Mouse (Mus musculus): ENCODE data around the gene Npr1.
A peak's percentile ranks its signal among the peaks of the same experiment; 100 is the strongest.

The Npr1 gene

DNA sequence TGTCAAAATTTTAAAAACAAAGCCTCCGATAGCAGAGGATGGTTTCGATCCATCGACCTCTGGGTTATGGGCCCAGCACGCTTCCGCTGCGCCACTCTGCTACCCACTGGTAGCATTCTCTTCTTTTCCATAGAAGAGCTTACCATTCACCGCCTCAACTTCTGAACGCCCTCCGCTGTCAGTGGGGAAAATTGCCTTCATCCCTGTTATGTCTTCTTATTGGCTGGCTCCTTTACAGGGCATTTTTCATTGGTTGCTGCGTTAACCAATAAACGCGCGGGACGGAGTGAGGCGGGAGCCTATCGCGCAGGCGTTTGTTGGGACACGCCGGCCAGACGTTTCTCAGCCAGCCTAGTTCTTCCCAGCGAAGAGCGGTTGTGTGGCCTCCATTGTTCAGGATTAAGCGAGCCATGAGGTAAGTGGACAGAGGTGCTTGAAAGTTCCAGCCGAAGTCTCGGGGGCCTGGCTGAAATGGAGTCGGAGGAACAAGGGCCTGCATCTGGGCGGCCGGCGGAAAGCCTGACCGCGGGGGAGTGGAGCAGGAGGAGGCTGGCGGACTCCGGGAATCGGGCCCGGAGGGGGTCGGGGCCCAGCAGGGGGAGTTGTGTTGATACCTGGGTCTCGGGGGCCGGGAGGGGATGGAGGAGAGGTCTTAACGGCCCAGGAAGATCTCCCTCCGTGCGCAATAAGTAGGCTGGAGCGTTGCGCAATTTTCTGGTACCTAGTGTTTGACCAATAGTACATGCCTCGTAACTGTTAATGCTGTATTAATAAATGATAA, 10.4 kb upstream of the Npr1 start, which contains the start of gene Ilf2:
Gene Ilf2, plus strand, starts transcription at position 296 of the 781 bp plus-strand sequence.
- peak; percentile 97 to 98 for DNase-seq (ENCODE audit: low spot score in 2 of 2)

DNA sequence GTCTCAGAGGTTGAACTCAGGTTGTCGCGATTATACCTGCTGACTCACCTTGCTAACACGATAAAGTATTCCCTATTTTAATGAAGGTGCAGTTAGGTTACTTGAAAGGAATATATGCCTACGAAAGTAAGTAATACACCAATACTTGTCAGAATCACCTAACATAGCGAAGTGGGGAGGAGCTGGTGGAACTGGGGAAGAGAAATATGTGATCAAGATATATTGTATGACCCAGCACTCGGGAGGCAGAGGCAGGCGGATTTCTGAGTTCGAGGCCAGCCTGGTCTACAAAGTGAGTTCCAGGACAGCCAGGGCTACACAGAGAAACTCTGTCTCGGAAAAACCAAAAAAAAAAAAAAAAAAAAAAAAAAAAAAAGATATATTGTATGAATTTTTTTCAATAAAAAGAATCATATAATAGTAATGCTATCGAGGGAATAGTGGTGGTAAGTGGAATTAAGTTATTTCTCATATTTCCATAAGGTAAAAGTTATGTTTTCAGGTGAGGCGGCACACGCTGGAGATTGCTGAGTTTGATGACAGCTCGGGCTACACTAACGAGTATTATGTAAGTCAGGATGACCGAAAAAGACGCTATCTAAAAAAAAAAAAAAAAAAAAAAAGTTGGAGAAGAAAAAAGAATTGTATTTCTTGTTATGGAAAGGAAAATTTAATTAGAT, 9.6 kb upstream of the Npr1 start:
- DNase-seq (ENCODE audit: low spot score in 2 of 2): no peak

DNA sequence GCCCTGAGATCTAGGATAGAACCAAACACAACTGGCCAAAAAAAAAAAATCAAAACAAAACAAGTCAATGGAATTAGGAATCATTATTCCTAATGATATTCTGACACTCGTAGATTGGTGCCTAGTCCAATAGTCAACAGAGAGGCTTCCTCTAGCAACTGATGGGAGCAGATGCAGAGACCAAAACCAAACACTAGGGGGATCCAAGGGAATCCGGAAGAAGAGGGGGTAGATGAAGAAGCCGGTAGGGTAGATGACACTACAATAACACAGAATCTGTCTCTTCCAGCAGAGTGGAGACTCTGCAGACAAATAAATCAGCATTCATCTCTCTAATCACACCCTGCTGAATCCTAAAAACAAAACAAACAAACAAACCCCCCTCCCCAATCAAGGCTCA, 6.5 kb upstream of the Npr1 start:
- no peak for DNase-seq (ENCODE audit: low spot score in 2 of 2)

DNA sequence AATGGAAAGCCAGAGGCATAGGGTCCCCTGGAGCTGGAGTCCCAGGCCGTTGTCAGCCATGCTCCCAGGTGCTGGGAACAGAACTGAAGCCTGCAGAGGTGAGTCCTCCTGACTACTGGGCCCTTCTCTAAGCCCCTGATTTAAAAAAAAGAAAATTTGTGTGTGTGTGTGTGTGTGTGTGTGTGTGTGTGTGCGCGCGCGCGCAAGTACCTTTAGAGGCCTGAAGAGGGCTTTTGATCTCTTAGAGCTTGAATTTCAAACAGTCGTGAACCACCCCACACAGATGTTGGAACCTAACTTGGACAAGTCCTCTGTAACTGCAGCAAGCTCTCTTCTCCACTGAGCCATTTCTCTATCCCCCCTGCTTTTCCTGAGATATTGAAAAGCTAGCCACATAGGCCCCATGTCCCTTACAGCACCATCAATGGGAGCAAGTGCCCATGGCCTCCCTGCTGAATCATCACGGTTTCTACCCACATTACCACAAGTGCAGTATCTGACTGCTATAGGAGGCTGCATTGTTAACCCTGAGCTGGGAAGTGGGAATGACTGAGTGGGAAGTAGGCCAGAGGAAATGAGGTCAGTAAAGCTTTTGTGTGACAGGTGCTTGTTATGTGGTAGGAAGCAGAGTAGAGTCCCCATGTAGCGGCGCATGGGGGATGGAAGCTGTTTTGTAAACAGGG, 2.1 kb upstream of the Npr1 start:
- DNase-seq (ENCODE audit: low spot score in 2 of 2): no peak

DNA sequence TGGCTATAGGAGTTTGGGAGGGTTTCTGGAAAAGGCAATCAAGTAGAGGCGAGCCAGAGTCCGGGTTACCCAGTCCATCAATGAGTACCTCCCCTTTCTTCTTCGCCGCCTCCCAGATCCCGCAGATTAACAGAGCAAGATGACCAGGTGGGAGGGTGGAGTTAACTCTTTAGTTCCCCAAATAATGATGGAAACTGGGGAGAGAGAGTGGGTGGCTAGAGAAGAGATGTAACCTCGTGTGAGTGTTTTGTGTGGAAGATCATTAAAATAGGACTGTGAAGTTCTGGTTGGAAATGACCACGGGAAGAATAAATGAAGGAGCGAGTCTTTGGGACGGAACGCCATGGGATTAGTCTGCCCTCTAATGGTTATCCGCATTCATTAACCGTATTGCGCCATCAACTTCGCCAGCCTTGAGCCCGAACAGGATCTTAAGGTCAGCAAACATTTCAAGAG, 673 bp upstream of the Npr1 start:
- peak; percentile 61 to 66 for DNase-seq (ENCODE audit: low spot score in 2 of 2)

DNA sequence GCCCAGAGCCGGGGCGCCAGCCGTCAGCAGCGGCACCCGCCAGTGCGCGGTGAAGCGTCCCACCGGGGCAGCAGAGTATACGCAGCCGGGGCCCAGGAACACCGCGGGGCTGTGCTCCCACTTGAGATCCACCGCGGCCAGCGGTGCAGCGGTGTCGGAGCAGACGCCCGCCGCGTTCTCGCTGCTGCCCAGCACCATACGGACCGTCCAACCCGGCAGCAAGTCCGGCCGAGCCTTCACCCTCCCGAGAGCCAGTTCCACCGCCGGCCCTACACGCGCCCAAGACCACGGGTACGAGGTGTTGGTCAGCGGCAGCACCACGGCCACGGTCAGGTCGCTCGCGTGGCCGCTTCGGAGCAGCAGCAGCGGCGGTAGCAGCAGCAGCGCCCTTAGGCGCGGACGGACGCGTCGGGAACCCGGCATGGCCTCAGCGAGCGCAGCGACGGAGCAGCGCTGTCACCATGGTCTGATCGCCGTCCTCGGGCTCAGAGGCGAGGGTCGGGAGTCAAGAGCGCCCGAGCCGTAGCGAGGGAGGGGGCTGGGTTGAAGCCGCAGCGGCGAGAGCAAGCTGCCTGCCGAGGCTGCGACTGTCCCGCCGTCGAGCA, 483 bp downstream of the Npr1 start:
- DNase-seq (ENCODE audit: low spot score in 2 of 2): no peak

DNA sequence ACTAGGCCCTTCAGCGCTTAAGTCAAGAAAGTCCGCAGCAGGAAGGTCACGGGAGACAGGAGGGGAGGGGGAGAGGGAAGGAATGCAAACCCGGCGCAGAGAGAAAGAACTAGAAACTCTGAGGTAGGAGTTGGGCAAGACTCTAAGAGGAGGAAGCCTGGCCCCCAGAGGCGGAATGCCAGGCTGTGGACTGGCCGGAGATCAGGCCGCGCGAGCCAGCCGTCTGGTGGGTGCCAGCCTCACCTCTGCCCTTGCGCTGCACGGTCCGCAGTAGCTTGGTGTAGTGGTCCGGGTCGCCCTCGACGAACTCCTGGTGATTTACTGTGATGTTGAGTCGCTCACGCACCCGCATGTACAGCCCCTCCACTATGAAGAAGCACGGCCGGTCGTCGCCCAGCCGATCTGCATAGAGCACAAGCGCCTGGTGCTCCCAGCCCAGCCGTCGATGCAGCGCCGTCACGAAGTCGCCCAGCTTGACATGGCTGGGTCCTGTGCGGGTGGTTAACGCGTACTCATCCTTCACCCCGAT, 1.1 kb downstream of the Npr1 start:
- DNase-seq (ENCODE audit: low spot score in 2 of 2): no peak

DNA sequence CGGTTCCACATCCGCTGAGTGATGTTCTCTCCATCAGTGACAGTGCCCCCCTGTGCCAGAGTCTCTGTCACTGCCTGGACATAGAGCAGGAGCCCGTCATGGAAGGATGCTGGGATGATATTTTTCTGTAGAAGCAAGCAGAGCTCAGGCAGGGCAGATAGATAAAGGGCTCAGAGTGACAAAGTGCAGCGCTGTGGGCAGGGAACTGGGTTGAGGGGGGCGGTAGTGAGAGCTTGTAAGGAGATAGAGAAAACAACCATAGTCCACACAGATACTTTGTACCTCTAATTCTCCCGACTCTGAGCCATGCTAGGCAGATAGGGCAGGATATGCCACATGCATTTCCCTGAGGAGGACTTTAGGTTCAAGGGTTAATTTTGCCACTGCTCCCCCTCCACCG, 3.1 kb downstream of the Npr1 start:
- DNase-seq (ENCODE audit: low spot score in 2 of 2): no peak

DNA sequence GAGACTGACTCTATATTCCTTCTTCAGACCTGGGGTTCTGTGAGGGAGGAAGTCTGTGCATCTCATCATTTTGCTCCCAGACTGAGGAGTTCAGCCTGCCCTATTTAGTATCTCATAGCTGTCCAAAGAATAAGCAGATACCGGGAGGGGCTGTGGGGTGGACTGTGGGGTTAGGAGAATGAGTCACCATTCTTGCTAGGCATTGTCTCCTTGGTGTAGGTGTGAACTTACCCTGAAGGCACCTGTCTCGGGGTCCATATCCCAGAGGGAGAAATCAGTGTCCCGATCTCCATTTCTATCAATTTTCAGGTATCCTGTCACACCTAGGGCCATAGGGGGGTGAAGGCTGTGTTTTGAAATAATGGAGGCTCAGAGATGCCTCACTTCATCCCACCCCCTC, 3.7 kb downstream of the Npr1 start:
- DNase-seq (ENCODE audit: low spot score in 2 of 2): no peak

DNA sequence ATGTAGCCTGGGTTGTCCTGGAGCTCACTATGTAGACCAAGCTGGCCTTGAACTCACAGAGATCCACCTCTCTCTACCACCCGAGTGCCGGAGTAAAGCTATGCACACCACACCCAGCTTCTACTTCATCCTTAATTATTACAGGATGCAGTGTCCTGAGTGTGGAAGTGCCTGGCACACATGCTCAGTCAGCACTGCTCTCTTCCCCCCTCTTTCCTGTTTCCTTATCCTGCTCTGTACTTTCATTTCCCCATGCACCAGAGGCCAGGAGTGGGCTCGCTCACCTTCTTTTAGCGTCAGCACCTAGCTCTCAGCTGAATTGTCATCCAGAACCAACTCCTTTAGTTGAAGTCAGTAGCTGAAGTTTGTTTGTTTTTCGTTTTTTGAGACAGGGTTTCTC, 5.4 kb downstream of the Npr1 start:
- no peak for DNase-seq (ENCODE audit: low spot score in 2 of 2)

DNA sequence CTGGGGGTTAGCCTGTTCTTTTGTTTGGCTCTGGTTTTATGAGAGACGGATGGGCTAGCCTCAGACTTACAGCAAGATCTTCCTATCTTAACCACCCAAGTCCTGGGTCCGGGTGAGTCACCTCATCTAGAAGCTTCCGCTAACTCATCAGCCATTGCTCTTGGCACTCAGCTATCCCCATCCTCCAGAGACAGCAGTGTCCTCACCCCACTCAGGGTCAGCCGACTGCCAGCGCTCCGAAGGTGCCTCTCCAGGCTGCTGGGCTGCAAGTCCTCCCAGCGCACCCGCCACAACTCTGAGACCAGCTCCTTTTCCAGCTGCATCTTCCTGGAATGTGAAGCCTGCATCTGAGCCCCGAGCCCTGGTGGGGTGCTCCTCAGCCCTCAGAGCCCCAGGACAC, 5.9 kb downstream of the Npr1 start:
- DNase-seq (ENCODE audit: low spot score in 2 of 2): no peak

DNA sequence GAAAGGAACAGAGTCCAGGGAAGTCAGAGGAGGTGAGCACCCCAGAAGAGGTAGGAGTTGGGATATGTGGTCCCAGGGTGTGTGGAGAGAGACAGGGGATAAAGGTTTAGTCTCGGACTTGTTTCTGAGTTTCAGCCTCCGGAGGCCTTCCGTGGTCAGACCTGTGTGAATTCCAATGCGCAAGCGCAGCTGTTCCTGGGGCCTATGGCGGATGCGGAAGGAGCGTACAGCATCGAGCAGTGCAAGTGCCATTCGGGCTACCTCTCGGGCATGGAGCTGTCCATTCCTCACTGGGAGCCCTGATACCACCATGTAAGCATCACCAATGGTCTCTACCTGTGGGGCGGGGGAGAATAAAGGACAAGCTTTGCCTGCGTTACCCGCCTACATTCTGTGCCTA, 10.7 kb downstream of the Npr1 start:
- no peak for DNase-seq (ENCODE audit: low spot score in 2 of 2)

DNA sequence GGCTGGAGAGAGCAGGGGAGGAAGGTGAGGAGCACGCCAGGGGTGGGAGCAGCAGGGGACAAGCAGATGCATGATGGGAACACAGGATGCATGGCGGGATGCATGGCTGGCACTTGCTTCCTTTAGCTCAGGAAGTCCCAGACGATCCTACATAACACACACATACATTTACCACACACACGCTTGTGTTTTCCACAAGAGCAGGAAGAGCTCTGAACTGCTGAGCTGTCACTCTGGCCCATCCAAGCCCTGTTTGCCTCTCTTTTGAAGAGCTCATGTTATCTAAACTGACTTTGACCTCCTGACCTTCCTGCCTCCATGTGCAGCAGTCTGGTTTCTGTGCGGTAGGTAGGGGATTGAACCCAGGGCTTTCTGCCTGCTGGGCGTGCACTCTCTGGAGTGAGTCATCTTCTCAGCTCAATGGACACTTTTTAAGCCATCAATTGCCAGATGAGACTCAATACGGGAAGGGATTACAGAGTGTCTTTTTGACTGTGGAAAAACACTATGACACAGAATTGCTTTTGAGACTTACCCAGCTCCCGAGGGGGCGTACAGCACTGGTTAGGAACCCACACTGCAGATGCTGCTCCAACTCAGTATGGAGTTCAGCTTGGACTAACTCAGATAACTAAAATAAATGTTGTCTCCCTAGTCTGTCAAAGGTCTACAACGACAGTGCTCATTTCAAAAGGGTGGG, 14.1 kb downstream of the Npr1 start:
- DNase-seq (ENCODE audit: low spot score in 2 of 2): no peak

DNA sequence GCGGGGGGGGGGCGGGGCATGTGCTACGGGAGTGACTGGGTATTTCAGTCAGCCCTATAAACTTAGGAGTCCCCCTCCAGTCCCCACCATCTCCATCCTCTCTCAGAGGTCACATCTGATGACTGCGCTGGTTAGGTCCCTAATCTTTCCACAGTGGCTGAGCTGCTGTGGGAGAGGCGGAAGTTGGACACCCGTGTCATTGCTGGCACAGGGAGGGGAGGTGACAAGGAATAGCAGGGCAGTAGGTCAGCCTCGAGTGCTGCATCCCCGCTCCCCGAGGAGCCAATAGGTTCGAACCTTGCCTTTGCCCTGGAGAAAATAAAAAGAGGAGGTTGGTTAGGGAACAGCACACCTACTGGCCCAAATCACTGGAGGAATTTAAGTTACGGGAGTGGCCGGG, 14.8 kb downstream of the Npr1 start:
- no peak for DNase-seq (ENCODE audit: low spot score in 2 of 2)

DNA sequence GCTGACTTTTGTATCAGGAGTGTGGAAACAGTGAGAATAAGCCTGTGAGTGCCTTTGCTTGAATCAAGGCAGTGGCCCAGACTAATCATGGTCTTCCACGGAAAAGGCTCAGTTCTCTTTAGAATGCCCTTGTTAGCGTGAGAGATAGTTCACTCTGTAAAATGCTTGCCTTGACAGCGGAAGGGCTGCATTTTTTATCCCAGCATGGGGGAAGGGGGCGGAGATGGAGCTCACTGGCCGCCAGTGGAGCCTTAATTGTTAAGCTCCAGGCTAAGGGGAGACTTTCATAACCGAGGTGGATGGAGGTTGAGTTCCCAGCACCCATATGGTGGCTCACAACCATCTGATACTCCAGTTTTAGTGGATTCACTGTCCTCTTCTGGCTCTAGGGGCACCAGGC, 17.0 kb downstream of the Npr1 start:
- no peak for DNase-seq (ENCODE audit: low spot score in 2 of 2)

DNA sequence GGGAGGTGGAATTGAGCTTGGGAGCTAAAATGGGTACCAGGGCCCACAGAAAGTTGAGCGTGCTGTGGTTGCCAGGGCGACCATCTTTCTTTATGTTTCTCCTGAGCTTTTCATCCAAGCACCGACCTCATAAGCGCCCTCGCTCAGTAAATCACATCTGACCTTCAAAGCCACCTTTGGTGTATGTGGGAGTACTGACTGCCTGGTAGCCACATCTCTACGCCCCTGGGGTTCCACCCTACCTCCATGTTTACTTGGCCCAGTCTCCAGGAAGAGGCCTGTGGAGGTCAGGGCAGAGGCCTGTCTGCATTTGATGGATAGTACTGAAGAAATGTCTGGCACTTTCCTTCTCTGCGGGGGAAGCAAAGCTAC, 18.6 kb downstream of the Npr1 start:
- peak; percentile 40 to 56 for DNase-seq (ENCODE audit: low spot score in 2 of 2)

DNA sequence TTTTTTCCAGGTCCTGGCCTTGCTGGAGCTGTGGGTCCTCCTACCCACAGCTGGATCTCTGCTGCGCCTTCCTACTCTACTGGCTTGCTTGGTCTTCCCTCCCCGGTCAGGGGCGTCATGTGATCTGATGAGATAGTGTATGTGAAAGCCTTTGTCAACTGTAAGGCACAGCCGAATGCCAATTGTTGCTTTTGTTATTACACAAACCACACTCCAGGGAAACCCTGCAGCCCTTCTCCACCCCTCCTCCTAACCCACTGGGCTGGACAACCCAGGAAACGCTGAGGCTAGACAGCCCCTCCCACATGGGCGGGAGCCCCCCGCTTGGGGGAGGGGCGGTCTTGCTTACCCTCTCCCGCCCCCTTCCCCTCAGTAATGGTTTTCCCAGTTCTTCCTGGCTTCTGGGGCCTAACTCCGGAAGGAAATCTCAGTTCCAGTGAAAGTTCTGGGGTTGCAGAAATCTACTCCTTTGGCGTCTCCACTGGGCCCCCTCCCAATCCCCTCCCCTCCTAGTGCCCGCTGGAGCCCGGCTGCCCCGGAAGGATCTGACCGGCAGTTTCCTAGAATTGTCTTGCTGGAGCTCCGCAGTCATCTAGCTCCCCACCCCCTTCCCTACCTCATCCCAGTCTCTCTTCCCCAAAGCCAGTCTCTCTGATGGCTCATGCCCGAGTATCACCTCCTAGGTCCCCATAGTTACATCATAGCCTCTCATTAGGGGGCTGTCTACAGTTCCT, 19.1 kb downstream of the Npr1 start:
- DNase-seq (ENCODE audit: low spot score in 2 of 2): peak; percentile 83 to 86

DNA sequence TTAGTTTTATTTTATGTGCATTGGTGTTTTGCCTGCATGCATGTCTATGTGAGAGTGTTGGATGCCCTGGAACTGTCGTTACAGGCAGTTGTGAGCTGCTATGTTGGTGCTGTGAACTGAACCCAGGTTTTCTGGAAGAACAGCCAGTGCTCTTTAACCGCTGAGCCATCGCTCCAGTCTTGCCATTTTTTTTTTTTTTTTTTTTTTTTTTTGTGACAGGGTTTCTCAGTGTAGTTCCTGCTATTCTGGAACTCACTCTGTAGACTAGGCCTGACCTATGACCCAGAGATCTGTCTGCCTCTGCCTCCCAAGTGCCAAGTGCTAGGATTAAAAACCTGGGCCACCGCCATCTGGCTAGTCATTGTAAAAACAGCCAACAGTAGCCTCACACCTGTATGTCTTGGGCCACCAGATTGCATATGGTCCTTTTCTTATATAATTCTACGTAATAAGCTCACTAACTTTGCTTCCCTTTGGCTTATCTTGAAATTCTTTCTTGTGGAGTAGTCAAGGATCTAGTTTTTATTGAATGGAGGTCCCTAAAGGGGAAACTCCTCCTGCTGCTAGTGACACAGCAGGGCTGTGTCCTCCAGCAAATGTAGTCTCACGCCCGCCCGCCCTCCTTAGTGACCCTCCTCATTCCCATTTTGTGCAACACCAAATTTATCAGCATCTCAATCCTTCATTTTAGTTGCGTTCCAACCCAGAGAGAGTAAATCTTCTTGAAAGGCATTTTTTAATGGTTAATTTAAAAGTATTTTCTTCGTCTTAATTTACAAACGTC, 20.1 kb downstream of the Npr1 start:
- DNase-seq (ENCODE audit: low spot score in 2 of 2): no peak

DNA sequence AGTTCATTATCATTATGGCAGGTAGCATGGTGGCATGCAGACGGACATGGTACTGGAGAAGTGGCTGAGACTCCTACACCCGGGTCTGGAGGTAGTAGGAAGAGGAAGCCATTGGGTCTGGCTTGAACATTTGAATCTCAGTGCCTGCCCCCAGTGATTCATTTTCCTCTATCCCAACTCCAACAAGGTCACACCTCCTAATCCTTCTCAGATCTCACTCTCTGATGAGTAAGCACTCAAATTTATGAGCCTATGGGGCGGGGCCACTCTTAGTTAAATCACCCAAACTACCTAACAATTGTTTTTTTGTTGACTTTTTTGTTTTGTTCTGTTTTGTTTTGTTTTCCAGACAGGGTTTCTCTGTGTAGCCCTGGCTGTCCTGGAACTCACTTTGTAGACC, 21.7 kb downstream of the Npr1 start:
- DNase-seq (ENCODE audit: low spot score in 2 of 2): no peak

DNA sequence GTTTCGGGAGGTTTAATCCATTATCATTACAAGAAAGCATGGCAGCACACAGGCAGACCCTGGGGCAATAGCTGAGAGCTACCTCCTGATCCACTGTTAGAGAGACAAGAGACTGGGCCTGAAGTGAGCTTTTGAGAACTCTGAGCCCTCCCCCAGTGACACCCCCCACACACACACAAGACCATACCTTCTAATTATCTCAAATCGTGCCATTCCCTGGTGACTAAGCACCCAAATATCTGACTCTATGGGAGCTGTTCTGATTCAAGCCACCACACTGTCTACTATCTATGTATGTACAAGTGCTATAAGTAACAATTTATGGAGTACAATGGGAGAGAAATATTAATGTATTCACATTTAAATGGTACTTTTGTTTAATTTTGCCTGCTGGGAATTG, 24.9 kb downstream of the Npr1 start:
- DNase-seq (ENCODE audit: low spot score in 2 of 2): no peak

Measured in right cerebral cortex, postnatal 10 days (tissue).